Mouse (Mus musculus): ENCODE data around the gene Rnf5.

Rnf5 gene

DNA sequence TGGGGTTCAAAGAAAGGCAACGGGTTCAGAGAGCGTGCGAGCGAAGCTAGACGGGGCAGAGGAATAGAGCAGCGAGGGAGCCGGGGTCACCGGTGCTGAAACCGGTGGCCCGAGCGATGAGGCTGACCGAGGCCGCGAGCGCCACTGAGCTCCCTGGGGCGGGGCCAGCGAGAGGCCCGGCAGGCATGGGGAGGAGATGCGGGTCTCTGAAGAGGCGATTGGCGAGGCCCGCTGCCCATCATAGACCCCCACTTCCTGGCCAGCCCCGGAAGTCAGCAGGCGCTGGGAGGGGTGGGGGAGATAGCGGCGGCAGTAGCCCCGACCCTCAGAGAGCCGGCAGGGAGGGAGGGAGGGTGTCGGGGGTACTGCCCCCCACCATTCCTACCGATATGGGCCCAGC is 2.1 kb upstream of the Rnf5 start:
- peak; percentile 98 for DNase-seq (ENCODE audit: low read depth)

DNA sequence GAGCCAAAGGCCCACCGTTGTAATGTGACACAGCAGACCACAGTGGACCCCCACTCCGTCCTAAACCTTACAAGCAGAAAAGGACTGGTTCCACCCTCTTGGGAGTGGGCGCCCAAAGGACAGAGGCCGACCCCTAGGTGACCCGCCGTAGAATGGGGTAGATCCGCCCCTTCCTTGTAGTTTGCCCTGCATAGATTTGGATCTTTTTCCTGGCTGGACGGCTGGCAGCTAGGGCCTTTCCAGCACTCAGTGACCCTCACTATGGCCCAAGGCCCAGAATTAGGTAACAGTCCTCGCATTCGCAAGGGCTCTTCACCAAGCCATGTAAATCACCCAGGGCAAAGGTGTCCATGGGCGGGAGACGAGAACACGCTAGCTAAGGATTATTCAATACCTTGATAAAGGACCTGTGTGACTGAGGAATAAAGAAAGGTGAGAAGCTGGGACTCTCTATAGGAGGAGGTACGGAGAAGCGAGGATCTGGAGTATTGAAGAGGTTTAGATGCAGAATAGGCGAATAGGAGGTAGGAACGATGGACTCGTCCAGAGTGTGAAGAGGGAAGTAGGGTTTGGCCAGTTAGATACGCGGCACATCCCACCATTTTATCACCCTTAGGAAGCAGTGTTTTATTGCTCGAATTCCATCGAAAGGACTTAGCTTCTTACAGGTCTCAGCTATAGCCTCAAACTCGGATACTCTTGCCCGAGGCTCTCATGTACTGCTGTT is 1.2 kb upstream of the Rnf5 start:
- DNase-seq (ENCODE audit: low read depth), result peak; percentile 60

DNA sequence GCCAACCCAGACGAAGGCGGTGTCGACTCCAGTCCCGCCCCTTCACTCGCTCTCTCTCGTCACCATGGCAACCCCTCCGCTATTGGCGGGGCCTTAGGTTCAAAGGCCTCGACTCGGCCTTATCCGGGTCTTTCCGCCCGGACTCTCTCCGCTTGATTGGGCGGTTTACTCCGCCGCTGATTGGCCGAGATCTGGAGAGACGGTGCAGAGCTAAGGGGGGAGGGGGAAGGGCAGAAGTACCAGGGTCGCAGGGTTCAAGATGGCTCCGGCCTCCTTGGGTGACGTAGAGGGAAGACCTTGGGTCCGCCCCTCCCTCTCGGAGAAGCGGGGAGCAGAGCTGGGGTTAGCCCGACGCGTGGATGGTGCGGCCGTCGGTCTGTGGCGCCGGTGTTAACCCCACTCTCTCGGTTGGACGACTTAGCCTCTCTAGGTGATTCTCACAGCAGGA is 595 bp upstream of the Rnf5 start, which contains the start of gene Agpat1:
Gene Agpat1 (plus strand): TSS at position 202 of the 448 bp plus-strand sequence.
- peak; percentile 100 for DNase-seq (ENCODE audit: low read depth)

DNA sequence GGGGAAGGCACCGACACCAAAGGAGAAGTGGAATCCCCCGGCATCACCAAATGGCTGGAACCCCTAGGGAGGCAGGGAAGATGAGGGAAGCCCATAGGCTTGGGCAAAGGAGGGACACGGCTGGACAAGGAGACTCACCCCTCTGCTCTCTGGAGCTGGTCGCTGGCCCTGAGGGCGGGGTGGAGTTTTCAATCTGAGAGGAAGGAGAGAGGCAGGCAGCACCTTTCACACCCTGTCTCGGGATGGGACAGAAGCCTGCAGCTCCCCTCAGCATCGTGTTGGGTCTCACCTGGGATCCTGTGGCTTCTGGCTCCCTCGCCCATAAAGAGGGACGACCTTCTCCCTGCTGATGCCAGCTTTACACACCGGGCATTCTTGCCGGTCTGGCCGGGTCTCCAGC is 1.7 kb downstream of the Rnf5 start:
- no peak for DNase-seq (ENCODE audit: low read depth)

DNA sequence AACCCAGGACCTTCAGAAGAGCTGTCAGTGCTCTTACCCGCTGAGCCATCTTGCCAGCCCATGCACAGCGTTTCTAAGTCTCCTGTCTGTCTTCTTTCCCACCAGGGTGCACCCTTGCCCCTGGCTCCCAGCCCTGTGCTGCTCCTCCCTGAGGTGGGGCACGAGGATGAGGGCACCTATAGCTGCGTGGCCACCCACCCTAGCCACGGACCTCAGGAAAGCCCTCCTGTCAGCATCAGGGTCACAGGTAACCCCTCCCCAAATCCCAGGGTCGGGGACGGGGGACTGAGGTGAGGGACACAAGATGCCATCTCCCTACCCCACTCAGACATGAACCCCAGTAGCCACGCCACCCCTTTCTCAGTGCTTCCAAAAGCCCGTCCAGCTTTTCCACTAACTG is 3.6 kb downstream of the Rnf5 start:
- no peak for DNase-seq (ENCODE audit: low read depth)

DNA sequence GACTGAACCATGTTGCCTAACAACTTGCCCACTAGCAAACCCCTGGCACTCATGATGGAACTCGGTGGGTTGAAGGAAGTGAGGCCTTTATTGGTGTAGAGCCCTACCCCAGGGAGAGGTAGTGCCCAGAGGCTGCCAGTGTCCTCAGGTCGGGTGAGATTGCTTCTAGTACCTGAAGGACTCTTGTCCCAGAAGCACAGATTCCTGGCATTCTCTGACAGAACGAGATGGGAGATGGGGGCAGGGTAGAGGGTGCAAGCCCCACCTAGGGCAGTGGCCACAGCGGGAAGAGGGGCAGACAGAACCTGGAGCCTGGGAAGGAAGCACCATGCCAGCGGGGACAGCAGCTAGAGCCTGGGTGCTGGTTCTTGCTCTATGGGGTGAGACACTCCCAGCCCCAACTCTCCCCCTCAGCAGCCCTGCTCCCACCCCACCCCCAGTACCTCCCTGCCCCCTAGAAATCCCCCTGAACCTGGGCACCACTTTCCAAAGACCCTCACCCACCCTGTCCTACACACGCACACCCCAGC is 5.9 kb downstream of the Rnf5 start, which contains the start of gene Ager:
Gene Ager (plus strand): TSS at position 297 of the 530 bp plus-strand sequence.
- DNase-seq (ENCODE audit: low read depth), result no peak

DNA sequence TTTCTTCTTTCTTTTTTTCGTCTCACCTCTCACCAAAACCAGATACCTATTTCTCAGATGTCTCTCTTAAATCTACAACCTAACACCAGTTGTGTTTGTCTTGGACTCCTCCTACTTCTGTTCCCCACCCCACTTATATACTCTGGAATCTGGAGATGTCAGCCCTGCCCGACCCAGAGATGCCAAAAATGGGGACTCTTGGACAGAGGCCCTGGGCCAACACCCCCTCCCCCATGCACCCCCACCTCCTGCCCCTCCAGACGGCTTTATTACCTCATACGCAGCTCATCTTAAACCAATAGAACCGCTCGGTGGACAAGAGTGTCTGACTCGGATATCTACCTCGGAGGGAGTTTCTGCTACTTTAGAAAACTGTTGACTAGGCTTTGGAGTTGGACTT is 7.4 kb downstream of the Rnf5 start:
- no peak for DNase-seq (ENCODE audit: low read depth)

DNA sequence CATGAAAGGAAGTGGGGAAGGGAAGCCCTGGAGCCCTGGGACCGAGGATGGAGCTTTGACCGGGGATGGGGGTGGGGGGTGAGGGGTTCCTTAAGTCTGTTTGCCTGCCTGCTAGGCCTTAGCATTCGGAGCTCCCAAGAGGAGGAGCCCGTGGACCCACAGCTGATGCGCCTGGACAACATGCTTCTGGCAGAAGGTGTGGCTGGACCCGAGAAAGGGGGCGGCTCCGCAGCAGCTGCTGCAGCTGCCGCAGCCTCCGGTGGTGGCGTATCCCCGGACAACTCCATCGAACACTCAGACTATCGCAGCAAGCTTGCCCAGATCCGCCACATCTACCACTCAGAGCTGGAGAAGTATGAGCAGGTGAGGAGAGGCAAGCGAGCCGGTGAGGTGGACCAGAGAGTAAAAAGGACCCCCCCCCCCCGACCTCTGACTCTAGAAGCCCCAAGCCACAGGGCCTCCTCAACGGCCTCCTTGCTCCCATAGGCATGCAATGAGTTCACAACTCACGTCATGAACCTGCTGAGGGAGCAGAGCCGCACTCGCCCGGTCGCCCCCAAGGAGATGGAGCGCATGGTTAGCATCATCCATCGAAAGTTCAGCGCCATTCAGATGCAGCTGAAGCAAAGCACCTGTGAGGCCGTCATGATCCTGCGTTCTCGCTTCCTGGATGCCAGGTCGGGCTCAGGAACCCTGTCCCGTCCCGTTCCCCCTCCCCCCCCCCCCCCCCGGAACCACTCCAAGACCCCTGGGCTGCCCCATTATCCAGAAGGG is 9.6 kb downstream of the Rnf5 start:
- DNase-seq (ENCODE audit: low read depth), result no peak

DNA sequence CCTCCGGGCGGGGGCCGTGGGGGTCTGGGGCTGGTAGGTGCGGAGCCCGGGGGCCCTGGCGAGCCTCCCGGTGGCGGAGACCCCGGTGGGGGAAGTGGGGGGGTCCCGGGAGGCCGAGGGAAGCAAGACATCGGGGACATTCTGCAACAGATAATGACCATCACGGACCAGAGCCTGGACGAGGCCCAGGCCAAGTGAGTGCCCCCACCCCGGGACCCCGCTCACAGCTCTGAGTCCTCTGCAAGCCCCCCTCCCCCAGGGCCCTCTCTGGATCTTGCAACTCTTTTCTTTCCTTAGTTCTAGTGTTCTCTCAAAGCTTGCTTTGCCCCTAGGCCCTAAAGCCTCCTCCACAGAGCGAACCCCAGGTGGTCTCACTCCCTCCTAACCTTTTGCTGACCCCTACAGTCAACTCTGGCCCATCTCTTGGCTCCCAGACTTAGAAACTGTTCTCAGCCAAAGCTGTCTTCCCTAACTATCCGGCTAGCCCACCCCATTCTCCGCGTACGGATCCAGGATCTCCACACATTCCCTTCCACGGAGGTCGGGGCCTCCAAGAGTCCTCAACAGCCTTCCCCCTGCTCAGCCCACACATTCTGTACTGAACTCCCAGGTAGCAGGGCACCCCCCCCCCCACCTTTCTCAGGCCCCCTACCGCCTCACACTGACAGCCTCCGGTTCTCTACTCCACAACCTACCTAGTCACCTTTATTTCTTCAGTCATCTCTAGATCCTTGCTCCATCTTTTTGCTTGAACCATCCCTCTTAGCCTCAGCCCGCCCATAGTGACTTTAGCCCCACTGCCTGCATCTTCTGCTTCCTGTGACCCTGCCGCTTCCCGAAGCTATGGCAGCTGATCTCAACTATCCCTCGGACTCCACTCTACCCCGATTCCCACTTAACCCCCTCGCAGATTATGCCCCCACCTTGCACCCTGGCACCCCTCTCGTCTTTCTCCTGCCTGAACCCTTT is 10.6 kb downstream of the Rnf5 start:
- DNase-seq (ENCODE audit: low read depth), result peak; percentile 46

DNA sequence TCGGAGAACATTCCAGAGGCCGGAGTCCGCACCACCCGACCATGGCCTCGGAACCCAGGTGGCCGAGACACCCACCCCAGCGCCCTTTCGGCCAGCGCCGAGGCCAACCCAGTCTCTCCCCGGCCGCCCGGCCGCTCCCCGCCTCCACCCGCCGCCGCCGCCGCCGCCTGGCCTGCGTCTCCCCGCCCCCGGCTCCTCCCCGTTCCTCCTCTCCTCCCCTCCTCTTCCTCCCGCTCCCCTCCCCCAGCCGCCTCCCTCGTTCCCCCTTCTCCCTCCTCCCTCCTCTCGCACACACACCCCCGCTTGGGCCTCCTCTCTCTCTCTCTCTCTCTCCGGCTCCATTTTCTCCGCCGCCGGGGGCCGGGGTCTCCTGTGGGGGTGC is 11.5 kb downstream of the Rnf5 start:
- DNase-seq (ENCODE audit: low read depth), result peak; percentile 96

DNA sequence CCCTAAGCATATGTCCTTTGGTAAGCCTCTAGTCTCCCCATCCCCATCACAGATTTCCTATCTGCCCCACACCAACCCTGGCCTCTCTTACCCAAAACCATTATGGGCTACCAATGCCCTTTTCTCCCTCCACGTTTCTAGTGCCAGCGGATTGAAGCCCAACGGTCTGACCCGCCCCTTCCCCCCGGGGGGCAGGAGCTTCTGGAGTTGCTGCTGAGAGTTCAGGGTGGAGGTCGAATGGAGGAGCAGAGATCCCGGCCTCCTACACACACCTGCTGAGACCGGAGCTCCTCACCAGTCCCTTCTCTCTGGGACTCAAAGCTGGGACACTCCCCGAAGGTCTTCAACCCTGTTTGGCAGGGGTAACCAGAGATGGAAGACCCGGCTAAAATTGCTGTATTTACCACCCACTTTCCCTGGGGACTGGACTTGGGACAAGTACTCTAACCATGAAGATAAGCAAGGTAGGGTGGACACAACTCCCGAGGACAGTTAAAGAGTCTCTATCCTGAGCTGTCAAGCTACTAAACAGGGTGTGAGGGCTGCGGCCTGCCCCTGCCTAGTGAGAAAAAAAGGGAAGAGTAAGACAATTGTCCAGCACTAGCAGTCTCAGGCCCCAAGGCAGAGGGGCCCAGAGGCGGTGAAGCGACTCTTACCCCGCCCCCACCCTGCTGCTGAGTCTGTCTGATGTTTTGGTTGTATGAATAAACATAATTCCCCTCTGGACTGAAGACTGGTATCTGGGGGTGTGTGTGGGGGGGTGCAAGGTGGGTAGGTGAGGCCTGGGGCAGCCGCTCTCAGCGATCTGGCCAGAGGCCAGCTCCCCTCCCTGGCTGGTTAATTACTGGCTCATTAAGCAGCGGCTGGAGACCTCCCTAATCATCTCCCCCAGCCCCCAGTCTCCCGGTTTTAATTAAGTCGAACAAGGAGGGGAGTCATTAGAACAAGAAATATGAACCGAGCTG is 12.2 kb downstream of the Rnf5 start, which contains the start of gene Pbx2:
Gene Pbx2 (plus strand): TSS at position 238 of the 965 bp plus-strand sequence.
- peak; percentile 55 for DNase-seq (ENCODE audit: low read depth)

DNA sequence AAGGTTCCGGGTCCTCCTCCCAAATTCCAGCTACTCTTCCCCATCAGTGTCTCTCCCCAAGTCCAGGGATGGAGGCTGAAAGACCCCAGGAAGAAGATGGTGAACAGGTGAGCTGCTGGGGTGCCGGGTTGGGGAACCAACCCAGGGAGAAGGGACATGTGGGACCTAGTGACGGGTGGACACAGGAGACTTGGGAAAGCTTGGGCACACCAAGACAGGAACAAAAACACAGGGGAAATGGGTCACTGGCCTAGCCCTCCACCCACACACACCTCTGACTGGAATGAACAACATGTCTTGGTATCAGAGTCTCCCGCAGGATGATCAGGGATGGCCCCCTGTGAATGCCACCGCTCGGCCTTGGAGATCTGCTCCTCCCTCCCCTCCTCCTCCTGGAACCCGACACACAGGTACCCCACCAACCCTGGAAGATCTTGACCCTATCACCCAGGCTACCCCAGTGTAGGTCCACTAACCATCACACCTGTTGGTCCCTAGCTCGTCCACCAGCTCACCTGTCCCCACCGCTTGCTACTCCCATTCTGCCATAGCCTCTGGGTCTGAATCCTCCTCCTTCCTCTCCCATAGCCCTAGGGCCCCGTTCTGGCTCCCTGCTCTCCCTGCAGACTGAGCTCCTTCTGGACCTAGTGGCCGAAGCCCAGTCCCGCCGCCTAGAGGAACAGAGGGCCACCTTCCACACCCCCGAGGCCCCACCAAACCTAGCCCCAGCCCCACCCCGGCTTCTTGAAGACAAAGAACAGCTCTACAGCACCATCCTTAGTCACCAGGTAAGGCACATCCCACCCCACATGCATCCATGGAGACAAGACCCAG is 13.1 kb downstream of the Rnf5 start:
- DNase-seq (ENCODE audit: low read depth), result no peak

DNA sequence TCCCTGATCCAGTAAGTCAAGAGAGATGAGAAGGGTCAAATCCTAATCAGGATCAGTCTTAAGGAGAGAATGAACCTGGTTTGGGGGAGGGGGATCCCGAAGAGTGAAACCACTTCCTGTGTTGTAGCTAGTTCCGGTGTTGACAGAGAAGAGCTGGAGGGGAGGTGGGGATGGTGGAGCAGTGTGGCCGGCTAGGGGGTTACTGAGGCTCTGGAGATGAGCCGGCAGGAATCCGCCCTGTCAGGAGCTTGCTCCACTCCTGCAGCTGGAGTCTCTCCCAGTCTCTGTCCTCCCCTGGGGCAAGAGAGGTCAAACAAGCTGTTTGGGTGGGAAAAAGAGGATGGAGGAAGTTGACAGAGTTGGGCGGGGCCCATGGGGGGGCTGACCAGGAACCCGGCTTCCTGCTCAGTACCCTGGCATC is 13.8 kb downstream of the Rnf5 start, which contains the start of gene Gpsm3:
Gene Gpsm3 (plus strand): TSS at position 126 of the 421 bp plus-strand sequence.
- DNase-seq (ENCODE audit: low read depth), result peak; percentile 20

DNA sequence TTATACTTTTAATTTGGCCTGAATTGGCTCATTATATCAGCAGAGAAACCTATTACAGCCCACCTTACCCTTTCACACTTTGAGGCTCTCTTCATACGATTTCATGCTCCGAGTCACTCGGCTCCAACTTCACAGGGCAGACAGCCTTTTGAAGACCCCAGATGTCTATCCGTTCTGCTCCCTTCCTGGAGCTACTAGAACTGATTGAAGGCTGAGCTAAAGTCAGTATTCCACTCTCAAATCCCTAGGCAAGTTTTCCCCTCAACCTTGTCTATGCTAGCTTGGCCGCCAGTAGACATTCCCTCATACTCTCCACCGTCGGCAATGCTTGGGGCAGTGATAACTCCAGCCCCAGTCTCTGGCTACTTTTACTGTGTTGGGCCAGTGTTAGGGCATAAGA is 14.3 kb downstream of the Rnf5 start:
- DNase-seq (ENCODE audit: low read depth), result no peak

DNA sequence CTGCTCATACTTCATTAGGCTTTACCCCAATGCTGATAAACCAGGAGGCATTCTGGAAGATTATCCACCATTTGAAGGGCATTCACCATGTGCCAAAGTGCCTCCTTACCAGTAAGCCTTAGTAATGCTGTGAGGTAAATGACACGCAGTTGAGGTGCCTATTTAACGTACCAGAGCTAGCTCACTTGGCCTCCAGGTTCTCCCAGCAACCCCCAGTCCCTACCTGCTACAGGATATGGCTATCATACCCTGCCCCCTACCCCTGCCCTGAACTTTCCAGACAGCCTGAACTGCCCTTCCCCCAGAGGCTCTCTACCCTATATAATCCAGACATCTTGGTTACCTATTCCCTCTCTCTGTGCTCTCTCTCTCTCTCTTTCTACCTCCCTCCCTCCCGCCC is 14.7 kb downstream of the Rnf5 start:
- DNase-seq (ENCODE audit: low read depth), result no peak

DNA sequence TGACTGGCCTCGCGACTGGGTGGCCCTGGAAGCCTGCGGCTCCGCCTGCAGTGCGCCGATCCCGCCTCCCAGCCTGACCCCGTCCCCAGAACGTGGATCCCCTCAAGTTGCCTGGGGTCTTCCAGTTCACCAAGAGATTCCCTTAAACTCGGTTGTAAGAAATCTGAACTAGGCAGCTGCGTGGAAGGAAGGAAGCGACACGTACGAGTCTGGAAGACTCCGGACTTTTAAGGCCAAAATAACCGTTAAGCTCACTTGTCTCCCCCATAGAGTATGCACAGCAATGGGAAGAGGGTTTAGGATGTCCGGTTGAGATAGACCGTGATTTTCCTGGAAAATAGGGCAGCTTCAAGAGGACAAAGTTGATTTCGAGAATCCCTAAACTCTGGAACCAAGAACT is 15.7 kb downstream of the Rnf5 start:
- no peak for DNase-seq (ENCODE audit: low read depth)

DNA sequence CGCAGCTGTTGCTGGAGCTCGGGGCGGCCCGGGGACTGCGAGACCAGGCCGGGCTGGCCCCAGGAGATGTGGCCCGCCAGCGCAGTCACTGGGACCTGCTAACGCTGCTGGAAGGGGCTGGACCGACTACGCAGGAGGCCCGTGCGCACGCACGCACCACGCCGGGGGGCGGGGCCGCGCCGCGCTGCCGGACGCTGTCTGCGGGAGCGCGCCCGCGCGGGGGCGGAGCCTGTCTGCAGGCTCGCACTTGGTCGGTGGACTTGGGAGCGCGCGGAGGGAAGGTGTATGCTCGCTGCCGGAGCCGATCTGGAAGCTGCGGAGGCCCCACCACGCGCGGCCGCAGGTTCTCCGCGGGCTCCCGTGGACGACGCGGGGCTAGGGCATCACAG is 16.1 kb downstream of the Rnf5 start:
- peak; percentile 99 for DNase-seq (ENCODE audit: low read depth)

DNA sequence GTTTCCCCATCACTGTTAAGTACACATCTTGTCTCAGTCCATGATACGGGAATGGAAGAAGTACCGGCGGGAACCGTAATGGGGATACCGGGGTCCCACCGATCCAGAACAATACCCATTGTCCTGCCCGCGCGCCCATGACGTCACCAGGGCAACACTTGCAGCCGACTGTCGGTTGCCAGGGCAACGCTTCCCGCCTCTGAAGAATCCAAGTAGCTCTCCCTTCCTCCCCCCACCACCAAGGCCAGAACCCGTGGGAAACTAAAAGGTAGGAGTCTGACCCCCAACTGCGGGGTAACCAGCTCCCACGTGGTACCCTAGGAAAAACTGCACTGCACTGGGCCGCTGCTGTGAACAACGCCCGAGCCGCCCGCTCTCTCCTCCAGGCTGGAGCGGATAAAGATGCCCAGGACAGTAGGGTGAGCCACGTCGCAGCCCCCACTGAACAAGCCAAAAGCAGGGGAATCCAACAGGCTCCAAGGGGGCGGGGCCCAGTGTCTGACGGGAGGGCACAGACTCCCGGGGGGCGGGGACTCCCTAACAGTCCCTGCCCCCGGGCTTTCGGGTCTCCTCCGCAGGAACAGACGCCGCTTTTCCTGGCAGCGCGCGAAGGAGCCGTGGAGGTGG is 16.6 kb downstream of the Rnf5 start:
- peak; percentile 93 for DNase-seq (ENCODE audit: low read depth)
